1 mouse cellular context compared by ENCODE assay signal in the genomic region with DNA sequence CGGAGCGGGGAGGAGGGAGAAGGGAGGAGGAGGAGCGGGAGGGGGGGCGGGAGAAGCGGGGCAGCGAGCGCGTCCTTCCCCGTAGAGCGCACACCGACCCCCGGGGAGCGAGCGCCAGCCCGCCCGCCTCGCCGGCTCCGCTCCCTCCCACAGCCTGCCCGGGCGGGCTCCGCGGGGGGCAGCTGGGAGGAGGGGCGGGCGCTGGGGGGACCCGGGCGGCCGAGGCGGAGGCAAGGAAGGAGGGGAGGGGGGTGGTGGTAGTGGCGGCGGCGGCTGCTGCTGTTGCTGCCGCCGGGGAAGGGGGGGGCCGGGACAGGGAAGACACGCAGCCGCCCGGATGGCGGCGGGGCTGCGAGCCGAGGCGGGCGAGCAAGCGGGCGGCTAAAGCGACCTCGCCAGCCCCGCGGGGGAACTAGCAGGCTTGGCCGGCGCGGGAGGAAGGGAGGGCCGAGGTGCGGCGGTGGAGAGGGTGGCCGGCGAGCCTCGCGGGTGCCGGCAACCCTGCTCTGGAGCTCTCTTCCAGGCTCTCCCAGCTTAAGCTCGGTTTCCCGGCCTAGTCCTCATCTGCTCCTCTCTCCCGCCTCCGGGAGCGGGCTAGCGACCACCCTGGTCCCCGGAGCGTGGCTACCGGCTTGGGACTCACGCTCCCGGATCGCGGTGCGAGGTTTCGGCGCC.
TF ChIP-seq lines count a peak whose summit lies in the region.

No protein-coding gene starts in this region.

TF ChIP-seq in CH12.LX, 34 proteins besides CTCF, POLR2A, EP300 and RAD21 (continued from another document):
- no peak for TF ChIP-seq JUND (conservative IDR thresholded peaks at IDR 0.05; ENCODE audit: low read depth, low read length)
- TF ChIP-seq MAZ (IDR thresholded peaks at IDR 0.05; ENCODE audit: low read depth, low read length): 0 out of 2 replicates have a peak, but pooled peaks have one; percentile 2
- peak; percentile 20; the same call in 1 of the 2 replicates for TF ChIP-seq SIN3A (IDR thresholded peaks at IDR 0.05; ENCODE audit: low read length)
- no peak; the same call in 1 of the 2 replicates for TF ChIP-seq CHD1 (IDR thresholded peaks at IDR 0.05; ENCODE audit: low read depth, low read length)
- TF ChIP-seq MAX (IDR thresholded peaks at IDR 0.05; ENCODE audit: low read length): 0 out of 2 replicates have a peak, but pooled peaks have one; percentile 6
